Mouse (Mus musculus): ENCODE data around the gene Bcl7c.

DNA sequence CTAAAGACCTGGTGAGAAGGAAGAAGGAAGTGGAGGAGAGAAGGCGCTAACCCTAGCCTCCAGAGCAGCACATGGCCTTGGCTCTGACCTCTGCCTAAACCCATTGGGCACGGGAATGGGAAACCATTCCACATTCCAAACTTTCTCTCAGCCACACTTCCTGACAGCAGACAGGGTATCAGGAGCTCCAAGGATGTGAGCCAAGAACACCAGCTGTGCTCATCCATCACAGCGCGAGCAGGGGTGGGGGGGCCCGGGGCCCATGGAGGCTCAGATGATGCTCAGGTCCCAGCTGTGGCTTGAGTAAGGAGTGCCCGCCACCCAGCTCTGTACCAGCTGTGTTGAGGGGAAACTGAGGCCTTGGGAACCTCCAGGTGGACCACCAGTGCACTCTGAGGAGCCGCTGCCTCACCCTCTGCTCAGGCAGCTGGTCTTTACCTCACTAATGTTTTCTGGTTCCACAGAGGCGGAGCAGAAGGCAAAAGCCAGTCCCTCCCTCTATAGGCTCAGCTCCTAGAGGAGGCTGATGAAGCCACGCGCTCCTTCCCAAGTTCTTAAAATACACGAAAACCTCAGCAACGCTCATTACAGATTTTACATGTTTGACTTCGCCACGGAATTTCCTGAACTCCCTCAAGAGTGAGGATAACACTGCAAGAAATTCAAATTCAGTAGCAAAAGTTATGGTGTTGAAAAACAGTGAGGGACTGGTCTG is 23.3 kb downstream of the Bcl7c start:
- TF ChIP-seq E2F4 (IDR thresholded peaks at IDR 0.05; ENCODE audit: insufficient read depth) (no peak), POLR2A (IDR thresholded peaks at IDR 0.05; ENCODE audit: insufficient read length, low read depth) (no peak), MAX (IDR thresholded peaks at IDR 0.05; ENCODE audit: low read depth) (no peak), USF1 (IDR thresholded peaks at IDR 0.05; ENCODE audit: low read depth) (no peak), SRF (IDR thresholded peaks at IDR 0.05; ENCODE audit: control insufficient read depth, insufficient read length, low read depth) (no peak), CEBPB (IDR thresholded peaks at IDR 0.05; ENCODE audit: insufficient read depth, poor library complexity, severe bottlenecking) (no peak), MYOD1 (IDR thresholded peaks at IDR 0.05; ENCODE audit: control insufficient read depth in 1 of 3, insufficient read length in 2 of 3, low read depth in 2 of 3) (peak; percentile 40 to 98 (median 94)), MYOG (IDR thresholded peaks at IDR 0.05; ENCODE audit: control insufficient read depth in 1 of 3, insufficient read depth in 1 of 3, insufficient read length in 2 of 3, low read depth in 2 of 3) (peak in 1 of 3 experiments; percentile 75), REST (IDR thresholded peaks at IDR 0.05; ENCODE audit: insufficient read depth, insufficient read length) (no peak)

Measured in myocyte (in vitro differentiated cells).